Mouse (Mus musculus) ES-Bruce4 (cell line): ENCODE results near the gene Crabp2.

Source experiments
- EP300 ChIP-seq: IDR thresholded peaks from 2 replicates; pipeline ENCODE4 v1.6.1; 2011; ENCODE audit warnings: low read depth, low read length; ENCODE audit not compliant: insufficient read depth
- POLR2A ChIP-seq: IDR thresholded peaks from one replicate; pipeline ENCODE4 v1.8.1; 2011; ENCODE audit warnings: low read length; ENCODE audit not compliant: insufficient read depth

DNA sequence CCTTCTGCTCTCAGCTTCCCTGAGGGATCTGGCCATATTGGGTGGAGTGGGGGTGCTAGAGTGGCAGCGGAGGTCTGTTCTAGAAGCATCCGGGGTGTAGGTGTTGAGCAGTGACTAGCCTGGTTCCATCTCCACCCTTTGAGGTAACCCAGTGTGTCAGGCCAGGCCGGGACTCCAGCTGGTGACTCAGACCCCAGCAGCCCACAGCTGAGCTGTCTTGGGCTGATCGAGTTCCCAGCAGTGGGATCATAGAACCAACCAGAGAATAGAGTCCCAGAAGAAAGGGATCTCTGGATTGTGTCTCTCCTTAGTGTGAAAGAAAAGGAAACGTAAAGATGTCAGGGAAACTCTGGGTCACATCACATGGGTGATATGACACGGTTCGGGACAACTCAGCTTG is 10.9 kb downstream of the Crabp2 start:
- TF ChIP-seq POLR2A (no peak), EP300 (no peak)
